Mouse (Mus musculus) c-Kit-negative CD71-positive TER-119-positive erythroid progenitor cells, embryonic 14.5 days (primary cell): ENCODE data around the gene Actn2.

Experiments
- DNase-seq: peaks from one replicate; pipeline ENCODE4 v3.0.0-alpha.2; 2013; ENCODE audit warnings: low read depth, low spot score

The Actn2 gene

GRCm38 (mm10) chr13:12340183-12340975, at the start of gene Actn2:
Gene Actn2, minus strand, starts transcription at chr13:12340760.
- DNase-seq: no peak

- no peak for DNase-seq
These were observed 45.7 kb upstream of the Actn2 start for GRCm38 (mm10) chr13:12386286-12386685.

DNA sequence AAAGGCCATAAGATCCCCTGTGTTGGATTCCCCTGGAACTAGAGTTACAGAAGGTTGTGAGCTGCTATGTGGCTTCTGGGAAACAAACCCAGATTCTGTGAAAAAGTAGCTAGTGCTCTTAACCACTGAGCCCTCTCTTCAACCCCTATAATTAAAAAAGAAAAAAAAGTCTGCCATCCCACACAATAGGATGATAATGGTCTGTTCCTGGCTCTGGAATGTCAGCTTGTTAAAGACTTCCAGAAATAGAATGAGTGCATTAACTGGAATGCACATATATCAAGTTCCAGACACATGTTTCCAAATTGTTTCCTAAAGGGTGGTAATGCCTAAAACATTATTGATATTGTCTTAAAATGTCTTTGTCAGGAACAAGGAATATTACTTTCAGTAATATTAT, 44.2 kb upstream of the Actn2 start:
- no peak for DNase-seq

DNA sequence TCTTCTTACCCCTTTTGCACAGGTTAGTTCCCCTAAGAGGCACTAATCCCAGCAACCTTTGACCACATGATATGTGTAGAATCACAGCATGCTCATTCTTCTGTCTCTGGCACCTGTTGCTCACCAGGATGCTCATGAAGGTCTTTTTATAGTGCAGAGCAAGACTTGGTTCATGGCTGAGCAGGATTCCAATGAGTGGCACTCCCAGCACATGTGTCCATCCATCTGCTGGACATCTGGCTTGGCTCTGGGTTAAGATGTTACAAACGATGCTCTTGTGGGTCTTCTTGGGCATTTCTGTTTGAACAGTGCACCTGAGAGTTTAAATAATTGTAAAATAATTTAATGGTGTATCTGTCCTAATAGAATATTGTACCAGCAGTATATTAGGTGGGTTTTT, 36.2 kb upstream of the Actn2 start:
- no peak for DNase-seq

DNA sequence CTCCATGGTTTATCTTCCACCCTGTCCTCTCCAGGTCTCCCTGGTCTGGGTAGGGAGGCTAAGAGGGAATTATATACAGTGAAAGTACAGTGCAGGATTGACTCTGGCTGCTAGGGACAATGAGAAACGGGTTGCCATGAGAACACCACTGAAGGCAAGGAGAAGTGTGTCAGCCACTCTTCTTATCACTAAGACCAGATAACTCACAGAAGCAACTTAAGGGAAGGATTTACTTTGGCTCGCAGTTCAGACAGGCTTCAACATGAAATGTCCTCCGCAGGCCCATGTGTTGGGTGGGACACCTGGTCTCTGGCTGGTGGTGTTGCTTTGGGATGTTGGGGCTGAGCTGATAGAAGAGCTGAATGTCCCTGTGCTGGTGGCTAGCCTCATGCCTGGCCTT, 32.2 kb upstream of the Actn2 start:
- DNase-seq: no peak

GRCm38 (mm10) chr13:12369930-12370329, 29.4 kb upstream of the Actn2 start:
- no peak for DNase-seq

- DNase-seq: no peak
These were observed 28.6 kb upstream of the Actn2 start for GRCm38 (mm10) chr13:12369041-12369621.

GRCm38 (mm10) chr13:12361486-12361885, 20.9 kb upstream of the Actn2 start:
- no peak for DNase-seq

DNA sequence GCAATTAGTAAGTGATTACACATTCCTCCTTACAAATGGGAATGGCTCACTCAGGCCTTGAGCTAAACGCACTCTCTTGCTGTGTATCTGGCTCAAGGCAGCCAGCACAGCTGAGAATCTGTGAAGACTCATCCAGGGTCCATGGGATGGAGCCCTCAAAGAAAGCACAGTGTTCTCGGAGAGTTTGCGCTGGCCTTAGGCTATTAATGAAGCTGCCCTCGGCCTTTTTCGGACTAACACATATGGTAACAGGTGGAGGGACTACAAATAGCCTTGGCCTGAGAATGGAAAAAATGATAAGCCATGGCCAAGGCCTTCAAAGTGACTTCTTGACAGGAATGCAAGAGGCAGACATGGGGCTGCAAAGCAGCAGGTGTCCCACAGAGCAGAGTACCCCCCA, 17.0 kb upstream of the Actn2 start:
- DNase-seq: no peak

GRCm38 (mm10) chr13:12356184-12356583, 15.6 kb upstream of the Actn2 start:
- DNase-seq: no peak

GRCm38 (mm10) chr13:12349197-12349824, 8.8 kb upstream of the Actn2 start:
- no peak for DNase-seq

DNA sequence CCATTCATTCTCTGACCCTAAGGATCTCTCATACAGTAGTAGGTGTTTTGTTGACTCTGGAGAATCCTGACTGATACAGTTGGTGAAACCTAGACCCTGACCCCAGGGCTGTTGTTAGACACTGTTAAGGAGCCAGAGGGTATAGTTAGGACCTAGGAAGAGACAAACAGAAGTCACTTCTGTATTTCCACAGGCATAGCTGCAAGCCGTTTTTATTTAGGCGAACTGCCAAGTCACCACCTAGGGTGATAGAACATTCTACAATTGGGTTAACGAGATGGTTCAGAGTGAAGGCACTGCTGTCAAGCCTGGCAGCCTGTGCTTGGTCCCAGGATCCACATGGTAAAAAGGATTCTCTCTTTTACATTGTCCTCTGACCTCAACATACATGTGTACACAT, 6.3 kb upstream of the Actn2 start:
- no peak for DNase-seq

- no peak for DNase-seq
These were observed 887 bp upstream of the Actn2 start for GRCm38 (mm10) chr13:12341447-12341846.

DNA sequence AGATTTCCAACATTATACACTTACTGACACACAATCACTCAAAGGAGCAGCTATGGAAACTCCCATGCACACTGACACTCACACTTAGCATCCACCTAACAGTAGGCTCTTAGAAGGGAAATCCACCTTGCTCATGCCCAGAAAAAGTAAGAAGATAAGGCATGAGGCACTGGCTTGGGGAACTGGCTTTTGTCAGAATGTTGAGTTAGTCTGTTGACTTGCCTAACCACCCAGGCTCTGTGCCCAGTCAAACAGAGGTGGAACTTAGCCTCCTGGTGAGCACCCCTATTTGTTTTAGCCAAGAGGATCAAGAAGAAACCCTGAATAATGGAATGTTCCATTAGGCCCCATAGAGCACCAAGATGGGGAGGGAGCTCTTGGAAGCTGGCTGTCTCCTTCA, 1.1 kb downstream of the Actn2 start:
- DNase-seq: no peak

DNA sequence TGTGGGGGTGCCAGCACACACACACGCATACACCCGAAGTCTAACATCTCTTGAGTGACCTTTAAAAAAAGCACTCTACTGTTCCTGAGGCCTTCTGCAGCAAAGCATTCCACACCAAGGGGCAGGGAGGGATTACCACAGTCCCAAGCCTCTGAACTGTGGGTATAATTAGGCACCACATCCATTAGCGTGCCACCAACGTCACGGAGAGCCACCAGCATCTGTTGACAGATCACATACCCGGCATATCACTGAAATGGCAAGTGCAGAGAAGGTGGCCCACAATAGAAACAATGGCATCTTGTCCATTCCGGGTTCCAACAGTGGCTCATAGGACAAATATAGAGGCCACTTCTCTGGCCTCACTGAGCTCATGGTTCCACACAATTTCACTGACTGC, 2.8 kb downstream of the Actn2 start:
- DNase-seq: no peak

DNA sequence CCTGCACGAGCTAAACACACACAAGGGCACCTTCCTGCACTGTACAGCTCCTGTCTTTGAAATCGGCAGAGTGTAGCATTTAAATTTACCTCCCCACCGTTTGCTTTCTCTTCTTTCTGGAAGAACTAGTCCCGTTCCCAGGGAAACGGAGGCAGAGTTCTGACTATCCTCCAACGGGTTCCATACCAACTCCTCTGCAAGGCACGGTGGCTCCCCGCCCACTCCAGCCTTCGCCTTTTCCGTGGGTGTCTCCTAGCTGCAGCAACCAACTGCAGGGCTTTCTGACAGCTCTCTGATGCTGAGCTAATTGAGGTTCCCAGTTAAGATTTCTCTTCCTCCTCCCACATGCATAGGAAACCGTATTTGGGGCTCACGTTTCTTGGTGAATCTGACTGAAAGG, 6.5 kb downstream of the Actn2 start:
- no peak for DNase-seq

DNA sequence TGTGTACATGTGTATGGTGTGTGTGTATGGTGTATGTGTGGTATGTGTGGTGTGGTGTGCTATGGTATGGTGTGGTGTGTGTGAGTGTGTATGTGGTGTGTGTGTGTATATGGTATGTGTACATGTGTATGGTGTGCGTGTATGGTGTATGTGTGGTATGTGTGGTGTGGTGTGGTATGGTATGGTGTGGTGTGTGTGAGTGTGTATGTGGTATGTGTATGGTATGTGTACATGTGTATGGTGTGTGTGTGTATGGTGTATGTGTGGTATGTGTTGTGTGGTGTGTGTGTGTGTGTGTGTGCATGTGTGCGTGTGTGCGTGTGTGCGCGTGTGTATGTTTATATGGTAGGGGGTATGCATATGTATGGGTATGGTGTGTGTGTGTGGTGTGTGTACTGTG, 9.0 kb downstream of the Actn2 start:
- DNase-seq: no peak

DNA sequence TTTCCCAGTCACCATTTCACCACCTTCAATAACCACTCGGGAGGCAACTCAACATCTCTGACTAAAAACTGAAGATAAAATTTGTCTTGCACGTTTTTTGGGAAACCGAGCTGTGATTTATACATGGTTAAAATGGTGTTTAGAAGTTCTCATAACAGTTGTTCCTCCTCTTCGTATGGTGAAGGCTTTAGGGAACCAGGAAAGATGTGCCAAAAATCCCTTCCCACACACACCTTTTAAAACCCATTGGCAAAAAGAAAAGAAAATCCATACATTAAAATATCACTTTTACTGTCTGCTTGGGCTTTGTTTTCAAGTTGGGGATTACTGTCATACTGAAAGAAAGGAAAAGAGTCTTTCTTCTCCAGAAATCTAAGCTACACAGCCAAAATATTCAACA, 12.2 kb downstream of the Actn2 start:
- DNase-seq: no peak

DNA sequence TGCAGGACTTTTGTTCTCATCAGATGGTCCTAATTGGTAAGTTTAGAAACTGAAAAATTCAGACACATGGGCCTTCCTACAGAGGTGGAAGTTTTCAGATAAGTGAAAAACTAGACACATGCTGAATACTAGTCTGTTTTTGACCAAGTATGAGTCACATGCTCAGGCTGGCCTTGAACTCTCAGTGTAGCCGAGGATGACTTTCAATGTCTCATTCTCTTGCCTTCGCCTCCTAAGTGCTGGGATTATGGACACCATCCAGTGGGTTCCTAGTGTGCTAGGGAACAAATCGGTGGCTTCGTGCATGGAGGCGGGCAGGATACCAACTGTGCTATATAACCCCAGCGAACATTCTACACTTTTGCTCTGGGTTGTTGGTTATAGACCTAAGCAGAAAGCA, 13.0 kb downstream of the Actn2 start:
- no peak for DNase-seq

DNA sequence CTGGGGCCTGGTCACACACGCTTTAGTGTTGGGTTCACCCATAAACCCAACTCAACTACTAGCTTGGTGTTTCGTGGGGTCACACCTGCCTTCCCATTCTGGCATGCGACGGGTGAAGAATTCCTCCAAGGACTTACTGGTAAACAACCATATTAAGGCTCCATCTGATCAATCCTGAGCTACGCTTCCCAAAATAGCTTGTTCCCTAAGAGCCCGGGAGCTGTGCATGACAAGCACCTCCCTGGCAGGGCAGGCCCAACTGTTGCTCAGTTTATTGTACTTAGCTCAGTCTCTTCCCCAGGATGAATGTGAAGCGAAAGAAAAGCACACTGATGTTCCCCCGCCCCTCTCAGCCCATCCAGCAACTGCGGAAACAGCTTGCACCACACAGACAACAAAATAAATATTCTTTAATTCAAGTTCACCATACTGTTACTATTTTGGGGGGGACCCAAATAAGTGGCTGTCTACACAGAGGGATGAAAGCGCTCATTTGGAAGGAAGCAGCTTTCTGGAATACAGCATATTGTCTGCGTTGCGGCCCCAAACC, 17.4 kb downstream of the Actn2 start:
- no peak for DNase-seq

DNA sequence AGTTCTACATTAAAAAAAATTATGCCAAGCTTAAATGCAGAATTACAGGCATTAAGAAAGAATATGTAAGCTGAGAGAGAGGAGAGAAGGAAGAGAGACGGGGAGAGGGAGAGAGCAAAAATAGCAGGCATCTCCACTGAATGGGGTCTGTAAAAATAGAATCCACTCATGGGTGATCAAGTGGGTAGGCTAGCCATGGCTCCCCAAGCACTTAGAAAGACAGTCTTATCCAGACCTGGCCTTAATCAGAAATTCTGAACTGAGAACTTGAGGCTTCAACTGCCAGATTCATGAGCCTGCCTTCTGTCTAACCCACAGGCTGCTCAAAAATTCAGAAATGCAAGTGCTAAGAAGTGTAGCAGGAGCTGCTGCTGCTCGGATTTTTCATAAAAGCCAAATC, 20.4 kb downstream of the Actn2 start:
- no peak for DNase-seq

- DNase-seq: no peak
These were observed 22.5 kb downstream of the Actn2 start for GRCm38 (mm10) chr13:12318017-12318416.
